Mouse (Mus musculus) myocyte (in vitro differentiated cells): ENCODE results near the gene Stum.

Source experiments
- CEBPB ChIP-seq: IDR thresholded peaks from 2 replicates; pipeline ENCODE4 v1.6.1; 2011; ENCODE audit warnings: mild to moderate bottlenecking, moderate library complexity; ENCODE audit not compliant: poor library complexity, insufficient read depth, severe bottlenecking
- E2F4 ChIP-seq: IDR thresholded peaks from one replicate; pipeline ENCODE4 v1.6.1; 2011; ENCODE audit warnings: mild to moderate bottlenecking, control low read depth, moderate library complexity; ENCODE audit not compliant: insufficient read depth
- MAX ChIP-seq: IDR thresholded peaks from one replicate; pipeline ENCODE4 v1.6.1; 2011; ENCODE audit warnings: low read depth, mild to moderate bottlenecking, control low read depth
- MYOD1 ChIP-seq, 3 experiments: IDR thresholded peaks; one replicate each; pipeline ENCODE4 v1.6.1; 2011; ENCODE audit warnings: control low read depth in 2 of 3, low read depth in 2 of 3, mild to moderate bottlenecking in 2 of 3, moderate library complexity in 1 of 3; ENCODE audit not compliant: insufficient read length in 2 of 3, control insufficient read depth in 1 of 3
- MYOG ChIP-seq, 3 experiments: IDR thresholded peaks; one replicate each; pipeline ENCODE4 v1.6.1; 2011; ENCODE audit warnings: control low read depth in 2 of 3, low read depth in 2 of 3, mild to moderate bottlenecking in 2 of 3; ENCODE audit not compliant: insufficient read length in 2 of 3, control insufficient read depth in 1 of 3, insufficient read depth in 1 of 3
- POLR2A ChIP-seq: IDR thresholded peaks from one replicate; pipeline ENCODE4 v1.6.1; 2011; ENCODE audit warnings: low read depth, mild to moderate bottlenecking, control low read depth, moderate library complexity; ENCODE audit not compliant: insufficient read length
- POLR2AphosphoS2 ChIP-seq: IDR thresholded peaks from one replicate; pipeline ENCODE4 v1.6.1; 2011; ENCODE audit warnings: low read depth, control low read depth; ENCODE audit not compliant: insufficient read length
- REST ChIP-seq: IDR thresholded peaks from one replicate; pipeline ENCODE4 v1.6.1; 2011; ENCODE audit warnings: mild to moderate bottlenecking, control low read depth, moderate library complexity; ENCODE audit not compliant: insufficient read depth, insufficient read length
- SRF ChIP-seq: IDR thresholded peaks from one replicate; pipeline ENCODE4 v1.6.1; 2011; ENCODE audit warnings: low read depth; ENCODE audit not compliant: control insufficient read depth, insufficient read length
- TCF12 ChIP-seq: IDR thresholded peaks from one replicate; pipeline ENCODE4 v1.6.1; 2011; ENCODE audit warnings: mild to moderate bottlenecking, control low read depth; ENCODE audit not compliant: poor library complexity, insufficient read depth, severe bottlenecking
- TCF3 ChIP-seq: IDR thresholded peaks from one replicate; pipeline ENCODE4 v1.6.1; 2011; ENCODE audit warnings: low read depth, control low read depth; ENCODE audit not compliant: insufficient read length
- USF1 ChIP-seq: IDR thresholded peaks from one replicate; pipeline ENCODE4 v1.6.1; 2011; ENCODE audit warnings: low read depth, mild to moderate bottlenecking, control low read depth, moderate library complexity

DNA sequence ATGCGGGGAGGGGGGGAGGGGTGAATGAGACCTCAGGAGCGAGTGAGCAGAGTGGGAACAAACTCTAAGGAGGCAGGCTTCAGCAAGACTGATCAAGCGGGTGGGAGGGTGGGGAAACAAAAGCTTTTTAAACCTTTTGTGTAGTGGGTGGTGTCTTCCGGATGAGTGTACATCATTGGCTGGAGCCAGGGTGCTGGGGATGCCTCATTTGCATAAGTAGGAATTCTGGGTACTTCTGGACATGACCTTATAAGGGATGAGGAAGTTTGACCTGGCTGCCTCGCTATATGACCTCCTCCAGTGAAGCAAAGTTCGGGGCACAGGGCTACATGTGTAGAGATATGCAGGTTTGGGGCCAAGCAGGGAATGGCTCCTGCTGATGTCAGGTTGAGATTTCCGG, 23.0 kb upstream of the Stum start:
- no peak for TF ChIP-seq MAX
- no peak for TF ChIP-seq POLR2A
- no peak for TF ChIP-seq USF1
- TF ChIP-seq E2F4: no peak
- no peak for TF ChIP-seq TCF12
- TF ChIP-seq MYOD1 (IDR thresholded peaks at IDR 0.05; ENCODE audit: control insufficient read depth in 1 of 3, insufficient read length in 2 of 3, low read depth in 2 of 3): no peak
- no peak for TF ChIP-seq TCF3
- TF ChIP-seq MYOG (IDR thresholded peaks at IDR 0.05; ENCODE audit: control insufficient read depth in 1 of 3, insufficient read depth in 1 of 3, insufficient read length in 2 of 3, low read depth in 2 of 3): no peak
- no peak for TF ChIP-seq POLR2AphosphoS2
- no peak for TF ChIP-seq CEBPB
- TF ChIP-seq REST: no peak
- TF ChIP-seq SRF: no peak
